Mouse (Mus musculus) stomach, embryonic 16.5 days (tissue): ENCODE results near the gene Asic5. TPM values are rescaled to one million over a fixed set of nuclear protein-coding genes. Genes with fewer than 3 reads are reported as not detected.

ENCODE experiments used
- ATAC-seq: fragments of 200-750 bp; cut with Nextera tagmentation; 2 replicates; pipeline ENCODE4 v1.8.0; 2017; ENCODE audit warnings: moderate number of reproducible peaks, moderate TSS enrichment; ENCODE audit not compliant: insufficient read depth, low FRiP score
- H3K27ac ChIP-seq: fragments of 300-500 bp; sonication (generic); 2 replicates; pipeline ENCODE4 v1.5.1; 2014; ENCODE audit warnings: low read length
- H3K27me3 ChIP-seq: fragments of 300-500 bp; sonication (generic); 2 replicates; pipeline ENCODE4 v1.6.1; 2014; ENCODE audit warnings: low read length, control low read depth, mixed read lengths; ENCODE audit not compliant: control insufficient read depth, insufficient read depth
- H3K36me3 ChIP-seq: fragments of 300-500 bp; sonication (generic); 2 replicates; pipeline ENCODE4 v1.6.1; 2014; ENCODE audit warnings: low read length; ENCODE audit not compliant: control insufficient read depth, insufficient read depth
- H3K4me1 ChIP-seq: fragments of 300-500 bp; sonication (generic); 2 replicates; pipeline ENCODE4 v1.6.1; 2014; ENCODE audit warnings: low read length, control low read depth, mixed read lengths; ENCODE audit not compliant: control insufficient read depth, insufficient read depth
- H3K4me2 ChIP-seq: fragments of 300-500 bp; sonication (generic); 2 replicates; pipeline ENCODE4 v1.6.1; 2014; ENCODE audit warnings: low read depth, low read length, mixed read lengths
- H3K4me3 ChIP-seq: fragments of 300-500 bp; sonication (generic); replicated peaks from 2 replicates; pipeline ENCODE4 v1.5.1; 2014; ENCODE audit warnings: mild to moderate bottlenecking, low read length
- H3K9ac ChIP-seq: fragments of 300-500 bp; sonication (generic); 2 replicates; pipeline ENCODE4 v1.6.1; 2014; ENCODE audit warnings: low read length
- H3K9me3 ChIP-seq: fragments of 300-500 bp; sonication (generic); replicated peaks from 2 replicates; pipeline ENCODE4 v1.6.1; 2016; ENCODE audit warnings: low read length, control low read depth; ENCODE audit not compliant: control insufficient read depth
- WGBS: fragments of 180-500 bp; shearing (Covaris S2); extraction: QIAGEN DNeasy Blood & Tissue Kit; methylation state at CpG from one replicate; pipeline ENCODE4 v1.1.7; 2014; 5-methylcytosine and 5-hydroxymethylcytosine counted together
- polyA plus RNA-seq: library from polyadenylated mRNA; unstranded; fragments of >200 nt; fragmentation: Nextera tagmentation; extraction: Ambion mirVana; gene quantifications from 2 replicates; pipeline ENCODE4 v1.2.1, GENCODE M21; 2015

Gene Asic5
- polyA plus RNA-seq, 1 experiment from 2014 or later, result 0.14 TPM

DNA sequence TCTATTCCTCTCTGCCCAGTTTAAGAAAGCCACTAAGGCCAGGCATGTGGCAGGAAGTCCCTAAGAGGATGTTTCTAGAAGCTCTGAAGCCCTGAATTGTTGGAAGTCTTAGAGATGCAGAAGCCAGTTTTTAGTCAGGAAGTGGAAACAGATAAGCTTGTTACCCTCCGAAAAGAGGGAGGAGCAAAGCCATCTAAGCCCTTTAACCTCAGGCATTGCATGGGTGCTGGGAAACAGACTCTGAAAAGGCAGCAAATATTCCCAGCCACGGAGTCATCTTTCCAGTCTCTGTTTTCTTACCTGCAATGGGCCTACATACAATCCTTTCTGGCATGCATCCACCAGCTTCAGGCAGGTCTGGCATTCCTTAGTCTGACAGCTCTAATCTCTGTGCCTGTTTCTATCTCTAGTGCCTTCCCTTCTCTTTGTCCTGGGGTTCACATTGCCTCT, 7.6 kb downstream of the Asic5 start:
- H3K9ac ChIP-seq, result no peak overlapping the region
- WGBS, result 18% methylated on average over 2 of the region's 2 CpGs
- no peak overlapping the region for H3K27ac ChIP-seq
- no peaks in the 10 kb centered on the region for H3K27me3 ChIP-seq
- H3K4me3 ChIP-seq, result no peak overlapping the region
- no peak for ATAC-seq
- no peaks in the 10 kb centered on the region for H3K36me3 ChIP-seq
- H3K4me2 ChIP-seq, result no peak overlapping the region
- H3K4me1 ChIP-seq, result peaks cover 3% of the 10 kb centered on the region; the same call in 1 of the 2 replicates
- no peaks in the 10 kb centered on the region for H3K9me3 ChIP-seq

DNA sequence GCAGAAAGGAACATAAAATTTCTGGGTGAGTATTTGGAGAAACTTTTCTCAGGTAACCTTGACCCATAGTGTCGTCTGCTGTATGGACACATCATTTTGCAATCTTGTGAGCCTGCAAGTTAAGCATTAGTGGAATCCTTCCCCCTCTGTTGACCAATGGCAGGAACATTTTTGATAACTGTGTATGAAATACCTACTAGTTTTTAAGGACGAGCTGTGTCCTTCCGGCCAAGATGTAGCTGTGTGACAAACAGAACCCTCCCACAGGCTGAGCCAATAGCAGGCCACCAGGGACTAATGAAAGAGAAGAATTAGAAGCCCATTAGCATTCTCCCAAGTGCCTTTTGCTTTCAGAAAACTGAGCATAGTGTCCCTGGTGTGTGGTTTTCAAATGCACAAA, 8.4 kb downstream of the Asic5 start:
- Histone ChIP-seq H3K9ac (no peak overlapping the region), H3K4me2 (no peak overlapping the region), H3K36me3 (no peaks in the 10 kb centered on the region), H3K27ac (no peak overlapping the region), H3K4me1 (peaks cover 3% of the 10 kb centered on the region; the same call in 1 of the 2 replicates), H3K4me3 (no peak overlapping the region), H3K27me3 (no peaks in the 10 kb centered on the region), H3K9me3 (no peaks in the 10 kb centered on the region)
- WGBS, result 66% methylated on average over 3 of the region's 3 CpGs
- ATAC-seq, result no peak

DNA sequence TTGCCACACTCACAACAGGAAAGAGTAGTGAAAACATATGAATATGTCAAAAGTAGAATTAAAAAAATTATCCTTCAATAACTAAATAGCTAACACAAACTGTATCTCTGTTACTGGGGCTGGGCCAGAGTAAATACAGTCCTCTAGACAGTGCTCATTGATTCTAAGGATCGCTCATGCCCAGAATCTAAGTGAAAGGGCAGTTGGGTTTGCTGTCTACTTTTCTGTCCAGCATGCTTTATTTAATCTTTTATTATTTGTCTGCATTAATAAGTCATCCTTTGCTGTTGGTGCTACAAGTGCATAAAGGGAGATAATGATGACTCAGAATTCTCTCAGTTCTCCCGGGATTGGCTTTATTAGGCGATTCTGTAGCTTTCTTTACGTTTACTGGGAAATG, 13.3 kb downstream of the Asic5 start:
- H3K9me3 ChIP-seq, result no peaks in the 10 kb centered on the region
- no peak for ATAC-seq
- no peak overlapping the region for H3K27ac ChIP-seq
- H3K4me2 ChIP-seq, result no peak overlapping the region
- no peaks in the 10 kb centered on the region for H3K4me1 ChIP-seq
- no peaks in the 10 kb centered on the region for H3K36me3 ChIP-seq
- no peak overlapping the region for H3K4me3 ChIP-seq
- 35% methylated on average over 4 of the region's 4 CpGs for WGBS
- H3K9ac ChIP-seq, result no peak overlapping the region
- no peaks in the 10 kb centered on the region for H3K27me3 ChIP-seq

DNA sequence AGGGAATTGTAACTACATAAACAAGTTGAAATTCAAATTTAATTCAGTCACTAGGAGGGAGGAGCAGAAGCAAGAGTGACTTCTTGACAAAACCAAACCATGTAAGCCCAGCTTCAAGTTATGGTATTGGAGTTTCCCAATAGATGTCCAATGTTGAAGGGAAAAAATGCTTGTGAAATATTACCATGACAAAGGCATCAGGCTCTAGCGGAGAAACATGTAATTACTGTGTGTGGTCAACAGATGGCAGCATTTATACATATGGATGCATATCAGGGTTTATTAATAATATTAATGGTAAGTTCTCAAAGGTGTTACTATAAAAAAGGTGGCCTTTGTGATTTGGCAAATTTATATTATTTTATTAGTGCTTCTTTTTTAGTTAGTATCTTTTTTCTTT, 13.9 kb downstream of the Asic5 start:
- no peak overlapping the region for H3K27ac ChIP-seq
- no peaks in the 10 kb centered on the region for H3K9me3 ChIP-seq
- ATAC-seq, result no peak
- H3K4me1 ChIP-seq, result no peaks in the 10 kb centered on the region
- H3K27me3 ChIP-seq, result no peaks in the 10 kb centered on the region
- H3K4me2 ChIP-seq, result no peak overlapping the region
- H3K36me3 ChIP-seq, result no peaks in the 10 kb centered on the region
- no peak overlapping the region for H3K4me3 ChIP-seq
- WGBS, result 0% methylated on average over 1 of the region's 1 CpGs
- H3K9ac ChIP-seq, result no peak overlapping the region

DNA sequence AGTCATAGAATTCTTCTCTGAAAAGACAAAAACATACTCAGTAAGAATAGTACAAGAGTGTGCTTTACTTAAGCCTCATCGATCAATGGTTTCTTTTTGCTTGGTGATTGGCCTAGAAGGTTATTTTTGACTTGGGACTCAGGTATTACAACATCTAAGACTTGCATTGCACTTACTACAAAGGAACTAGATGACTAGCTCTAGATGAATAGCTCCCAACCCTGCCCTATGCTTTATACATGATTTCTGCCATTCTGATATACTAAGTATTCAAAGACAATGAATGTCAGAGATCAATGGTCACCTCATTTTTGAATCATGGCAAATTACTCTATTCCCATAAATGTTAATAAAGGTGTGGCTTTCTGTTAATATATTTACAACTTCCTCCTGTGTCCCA, 24.9 kb downstream of the Asic5 start:
- H3K9ac ChIP-seq, result no peak overlapping the region
- no peaks in the 10 kb centered on the region for H3K27me3 ChIP-seq
- H3K4me1 ChIP-seq, result no peaks in the 10 kb centered on the region
- WGBS, result 66% methylated on average over 1 of the region's 1 CpGs
- no peak overlapping the region for H3K4me2 ChIP-seq
- peak; percentile 68 for ATAC-seq
- no peak overlapping the region for H3K27ac ChIP-seq
- H3K9me3 ChIP-seq, result no peaks in the 10 kb centered on the region
- H3K36me3 ChIP-seq, result no peaks in the 10 kb centered on the region
- H3K4me3 ChIP-seq, result no peak overlapping the region

DNA sequence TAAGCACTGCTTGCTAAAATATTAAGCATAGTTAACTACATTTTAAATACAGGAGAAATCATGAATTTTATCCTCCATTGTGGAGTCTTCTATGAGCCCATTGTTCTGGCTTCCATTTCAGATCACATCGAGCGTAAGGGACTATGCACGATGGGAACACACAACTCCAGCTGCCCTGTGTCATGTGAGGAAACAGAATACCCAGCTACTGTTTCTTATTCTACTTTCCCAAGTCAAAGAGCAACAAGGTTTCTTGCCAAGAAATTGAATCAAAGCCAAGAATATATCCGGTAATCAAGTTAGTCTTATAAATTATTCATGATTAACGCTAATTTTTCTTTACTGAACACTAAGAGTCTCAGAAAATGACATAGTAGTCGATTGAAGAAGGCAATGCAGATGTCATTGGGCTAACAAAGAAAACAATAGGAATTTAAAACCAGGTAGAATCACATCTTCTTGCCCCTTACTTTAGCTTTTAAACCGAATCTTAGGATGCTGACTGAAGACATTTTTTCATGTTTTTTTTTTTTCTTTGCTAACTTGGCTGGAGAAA, 32.1 kb downstream of the Asic5 start:
- no peak overlapping the region for H3K9ac ChIP-seq
- no peak overlapping the region for H3K27ac ChIP-seq
- 66% methylated on average over 7 of the region's 7 CpGs for WGBS
- no peak for ATAC-seq
- no peaks in the 10 kb centered on the region for H3K9me3 ChIP-seq
- no peaks in the 10 kb centered on the region for H3K36me3 ChIP-seq
- no peaks in the 10 kb centered on the region for H3K27me3 ChIP-seq
- no peaks in the 10 kb centered on the region for H3K4me1 ChIP-seq
- no peak overlapping the region for H3K4me3 ChIP-seq
- H3K4me2 ChIP-seq, result no peak overlapping the region

DNA sequence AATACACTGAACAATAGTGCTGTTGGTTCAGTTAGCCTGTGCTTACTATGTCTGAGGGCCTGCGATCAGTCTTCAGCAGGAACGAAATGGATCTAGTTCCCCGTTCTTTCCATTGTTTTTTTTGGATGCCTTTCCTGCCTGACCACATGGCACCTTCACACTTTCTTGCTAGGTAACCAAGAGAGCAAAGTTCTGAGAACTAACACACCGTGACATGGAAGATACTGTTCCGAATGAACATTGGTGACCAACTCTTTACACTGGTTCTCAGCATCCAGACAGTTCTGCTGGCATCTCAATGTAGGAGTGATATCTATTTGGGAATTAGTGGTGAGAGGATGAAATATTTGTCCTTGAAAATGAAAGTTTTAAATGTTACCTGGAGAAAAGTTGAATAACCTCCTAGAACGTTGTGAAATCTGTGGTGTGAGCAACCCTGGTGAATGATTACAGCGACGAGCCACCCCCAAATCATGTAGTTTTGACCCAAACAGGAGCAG, 40.4 kb downstream of the Asic5 start:
- H3K4me2 ChIP-seq, result no peak overlapping the region
- no peaks in the 10 kb centered on the region for H3K36me3 ChIP-seq
- H3K4me3 ChIP-seq, result no peak overlapping the region
- ATAC-seq, result no peak
- no peaks in the 10 kb centered on the region for H3K9me3 ChIP-seq
- WGBS, result 84% methylated on average over 8 of the region's 8 CpGs
- H3K27ac ChIP-seq, result no peak overlapping the region
- no peak overlapping the region for H3K9ac ChIP-seq
- no peaks in the 10 kb centered on the region for H3K27me3 ChIP-seq
- no peaks in the 10 kb centered on the region for H3K4me1 ChIP-seq

DNA sequence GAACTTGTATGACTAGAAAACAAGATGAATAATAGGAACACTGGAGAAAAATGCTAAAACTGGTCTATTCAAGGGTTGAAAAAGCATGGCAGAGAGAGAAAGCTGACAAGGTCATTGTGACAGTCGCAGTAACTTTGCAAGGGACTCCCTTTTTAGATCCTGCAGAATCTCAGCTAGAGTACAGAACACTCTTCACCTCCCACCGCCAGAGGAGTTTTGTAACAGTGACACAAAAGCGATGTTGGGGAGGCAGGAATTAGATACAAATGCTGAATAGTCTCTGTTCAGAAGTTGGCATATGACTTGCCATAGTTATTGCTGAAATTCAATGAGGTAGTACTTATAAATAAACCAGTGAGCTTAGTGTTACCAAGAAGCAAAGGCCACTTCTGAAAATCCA, 41.0 kb downstream of the Asic5 start:
- Histone ChIP-seq H3K4me3 (no peak overlapping the region), H3K27me3 (no peaks in the 10 kb centered on the region), H3K36me3 (no peaks in the 10 kb centered on the region), H3K9ac (no peak overlapping the region), H3K4me2 (no peak overlapping the region), H3K27ac (no peak overlapping the region), H3K4me1 (no peaks in the 10 kb centered on the region), H3K9me3 (no peaks in the 10 kb centered on the region)
- ATAC-seq, result no peak
- 83% methylated on average over 3 of the region's 3 CpGs for WGBS

DNA sequence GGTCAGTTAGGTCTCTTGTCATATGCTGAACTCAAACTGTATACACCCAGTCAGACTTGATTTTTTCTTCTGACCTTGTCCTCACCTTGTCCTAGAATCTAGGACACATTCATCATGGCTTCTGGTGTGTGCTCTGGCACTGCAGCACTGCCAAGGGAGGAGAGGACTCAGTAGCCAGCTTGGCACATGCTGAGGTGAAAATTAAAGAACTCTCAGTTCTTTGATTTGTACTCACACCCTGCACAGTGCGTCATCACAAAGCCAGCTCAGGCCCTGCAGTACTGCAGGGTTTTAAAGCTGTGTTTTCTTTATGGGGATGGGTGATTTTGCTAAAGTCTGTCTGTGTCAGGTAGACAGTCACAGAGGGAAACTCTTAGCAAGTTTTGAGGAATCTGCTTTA, 45.2 kb downstream of the Asic5 start:
- Histone ChIP-seq H3K27ac (no peak overlapping the region), H3K36me3 (no peaks in the 10 kb centered on the region), H3K9me3 (no peaks in the 10 kb centered on the region), H3K4me2 (no peak overlapping the region), H3K4me1 (no peaks in the 10 kb centered on the region), H3K9ac (no peak overlapping the region), H3K27me3 (no peaks in the 10 kb centered on the region), H3K4me3 (no peak overlapping the region)
- ATAC-seq, result no peak
- WGBS, result 70% methylated on average over 1 of the region's 1 CpGs
